Mouse (Mus musculus) c-Kit-negative CD71-positive TER-119-positive erythroid progenitor cells, embryonic 14.5 days (primary cell): Measurements from ENCODE around the gene Gjd2.

ENCODE experiments used
- DNase-seq: peaks from one replicate; pipeline ENCODE4 v3.0.0-alpha.2; 2013; ENCODE audit warnings: low read depth, low spot score

The Gjd2 gene

DNA sequence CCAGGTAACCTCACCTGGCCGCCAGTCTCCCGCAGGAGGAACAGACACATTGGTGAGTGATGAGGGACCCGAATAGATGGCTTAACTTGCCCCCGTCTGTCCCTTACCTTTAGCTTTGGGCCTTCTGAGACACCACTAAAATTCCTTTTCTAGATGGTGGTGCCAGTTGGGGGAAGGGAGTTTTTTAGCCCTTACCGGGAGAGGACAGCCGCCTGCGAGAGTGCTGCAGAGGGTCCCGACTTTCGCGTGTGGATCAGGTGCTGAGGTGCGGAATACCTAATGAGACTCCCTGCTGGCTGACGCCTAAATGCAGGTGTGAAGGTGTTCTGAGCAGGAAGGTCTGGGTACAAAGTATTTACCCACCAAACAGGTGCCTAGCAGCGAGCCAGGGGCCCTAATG is 427 bp upstream of the Gjd2 start:
- DNase-seq: no peak

DNA sequence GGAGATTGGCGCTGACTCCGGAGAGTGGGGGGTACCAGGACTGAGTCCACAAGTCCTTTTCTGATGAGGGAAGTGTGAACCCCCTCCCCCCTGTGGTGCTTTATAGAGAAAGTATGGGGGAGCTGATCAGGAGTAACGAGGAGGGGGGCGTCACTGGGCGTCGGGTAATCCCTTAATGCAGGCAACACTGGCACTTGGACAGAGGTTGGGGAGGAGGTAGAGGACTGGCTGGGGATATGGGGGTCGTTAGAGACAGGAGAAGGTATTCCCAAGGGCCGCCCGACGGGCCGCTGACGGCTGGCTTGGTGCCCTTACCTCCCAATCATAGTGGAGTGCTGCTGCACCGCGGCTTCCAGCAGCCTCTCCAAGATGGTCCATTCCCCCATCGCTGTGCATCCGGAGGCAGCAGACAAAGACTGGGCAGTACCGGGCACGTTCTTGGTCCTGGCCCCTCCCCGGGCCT is 639 bp downstream of the Gjd2 start:
- DNase-seq: no peak

DNA sequence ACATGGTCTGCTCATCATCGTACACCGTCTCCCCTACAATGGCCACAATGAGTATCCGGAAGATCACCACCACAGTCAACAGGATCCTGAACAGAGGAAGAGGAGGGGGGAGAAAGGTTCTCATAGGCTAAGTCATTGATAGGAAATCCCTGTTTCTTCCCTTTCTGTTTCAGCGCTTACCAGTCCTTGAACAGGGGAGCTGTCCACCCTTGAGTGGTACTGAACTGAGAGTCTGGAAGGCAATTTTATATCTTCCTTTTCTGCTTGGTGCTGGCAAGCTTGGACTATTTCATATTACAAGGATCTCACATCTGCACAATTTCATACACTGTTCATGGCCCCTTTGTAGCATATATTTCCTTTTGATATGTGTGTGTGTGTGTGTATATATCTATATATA is 1.6 kb downstream of the Gjd2 start:
- no peak for DNase-seq

DNA sequence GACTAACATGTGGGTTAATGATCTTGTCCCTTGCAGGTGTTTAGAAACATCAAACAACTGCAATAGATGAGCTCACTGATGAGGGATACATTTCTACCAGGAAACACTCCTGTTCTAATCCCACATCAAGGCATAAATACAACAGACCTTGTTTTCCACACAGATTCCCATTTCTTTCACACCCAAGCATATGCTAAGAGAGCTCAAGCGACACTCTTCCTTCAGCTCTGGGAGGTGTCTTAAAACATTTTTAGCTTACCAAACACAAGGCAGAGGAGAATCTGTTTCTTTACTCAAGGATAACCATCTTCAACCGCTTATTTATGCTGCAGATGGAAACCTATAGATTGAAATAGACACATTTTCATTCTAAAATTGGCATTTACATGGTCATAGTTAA is 5.1 kb downstream of the Gjd2 start:
- no peak for DNase-seq

DNA sequence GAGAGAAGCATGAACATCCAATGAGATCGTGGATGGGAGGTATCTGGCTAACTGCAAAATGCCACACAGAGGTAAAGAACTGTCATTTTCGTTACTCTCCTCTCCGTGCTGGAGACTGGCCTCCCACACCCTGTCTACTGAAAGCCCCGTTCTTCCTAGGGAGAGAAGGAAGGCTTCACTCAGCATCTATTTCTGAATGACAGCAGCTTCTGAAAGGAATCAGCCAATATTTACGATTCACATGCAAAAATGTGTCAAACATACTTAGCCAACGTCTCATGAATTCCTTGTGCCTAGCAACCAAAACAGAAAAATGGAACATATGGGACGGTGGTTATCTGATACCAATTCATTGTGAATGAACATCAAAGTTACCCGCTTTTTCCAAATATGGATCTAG is 15.9 kb downstream of the Gjd2 start:
- DNase-seq: no peak

DNA sequence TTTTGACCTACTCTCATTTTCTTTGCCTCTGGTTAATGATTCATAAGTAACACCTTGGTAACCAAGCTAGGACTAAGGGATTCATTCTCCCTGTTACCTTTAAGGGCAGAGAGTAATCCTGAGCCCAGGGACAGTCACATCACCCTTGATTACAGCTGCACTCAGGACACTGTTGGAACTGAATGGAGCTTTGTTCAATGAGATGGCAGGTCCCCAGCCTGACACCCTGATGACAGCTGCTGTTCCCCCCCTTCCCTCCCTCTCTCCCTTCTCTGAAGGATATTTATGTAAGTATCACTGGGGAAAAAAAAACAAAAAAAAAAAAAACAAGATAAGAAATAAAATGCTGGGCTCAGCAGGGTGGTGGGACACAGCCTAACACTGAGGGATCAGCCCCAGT is 16.5 kb downstream of the Gjd2 start:
- no peak for DNase-seq

DNA sequence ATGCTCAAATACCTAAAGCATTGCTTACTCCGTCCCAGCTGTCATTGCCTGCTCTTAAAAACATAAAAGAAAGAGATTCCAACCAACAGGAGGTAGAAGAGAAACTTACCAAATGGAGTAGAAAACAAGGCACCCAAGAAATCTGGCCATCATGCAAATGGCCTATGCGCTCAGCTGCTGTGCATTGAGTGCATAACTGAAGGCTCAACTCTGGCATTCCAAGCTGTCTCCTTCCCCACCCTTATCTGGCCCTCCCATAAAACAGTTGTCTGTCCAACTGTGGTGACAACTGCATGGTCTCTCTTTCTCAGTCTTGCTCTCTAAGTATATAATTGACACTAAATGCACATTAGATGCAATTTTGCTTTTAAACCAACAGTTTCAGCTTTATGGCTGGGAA is 28.5 kb downstream of the Gjd2 start:
- DNase-seq: no peak

DNA sequence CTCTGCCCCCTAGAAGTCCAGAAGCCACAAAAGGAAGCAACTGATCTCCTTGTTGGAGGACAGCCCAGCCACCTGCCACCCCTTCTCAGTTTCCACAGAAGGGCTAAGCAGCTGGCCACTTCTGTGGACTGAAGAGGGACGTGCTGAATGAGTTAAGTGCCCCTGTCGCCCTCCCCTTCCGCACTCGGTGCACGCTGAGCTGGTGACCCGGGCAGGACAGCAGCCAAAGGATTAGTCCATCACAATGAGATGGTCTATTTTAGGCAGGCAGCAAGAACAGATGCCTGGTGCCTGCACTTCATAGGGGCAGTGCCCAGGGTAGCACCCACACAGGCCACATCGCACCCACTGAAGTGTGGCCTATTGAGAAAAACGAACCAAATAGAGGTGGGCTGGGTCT is 32.8 kb downstream of the Gjd2 start:
- DNase-seq: no peak

DNA sequence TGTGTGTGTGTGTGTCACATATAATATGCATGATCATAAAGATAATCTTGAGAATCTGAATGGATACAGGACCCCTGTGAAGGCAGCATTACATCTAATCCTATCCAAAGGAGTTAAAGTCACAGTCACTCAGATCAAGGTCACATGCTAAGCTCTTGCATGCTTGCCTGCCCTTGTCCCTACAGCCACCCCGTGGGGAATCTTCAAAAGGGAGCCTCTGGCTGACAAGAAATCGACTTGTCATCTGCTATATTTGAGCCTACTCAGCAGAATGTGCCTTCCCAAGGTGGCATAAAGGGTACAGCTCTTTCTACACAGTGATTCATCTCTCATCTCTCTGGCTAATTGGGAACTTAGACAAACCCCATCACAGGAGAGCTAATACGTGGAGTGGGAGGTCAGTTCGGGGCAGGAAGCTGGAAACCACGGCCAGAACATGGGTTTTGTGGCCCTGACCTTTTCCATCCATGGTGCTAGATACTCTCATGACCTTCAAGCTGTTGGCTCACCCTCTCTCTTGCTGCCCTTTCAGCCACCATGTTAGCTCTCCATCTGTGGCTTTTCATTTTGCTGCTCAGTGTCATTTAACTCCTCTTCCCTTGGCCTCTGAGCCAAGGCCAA is 35.2 kb downstream of the Gjd2 start:
- DNase-seq: no peak

DNA sequence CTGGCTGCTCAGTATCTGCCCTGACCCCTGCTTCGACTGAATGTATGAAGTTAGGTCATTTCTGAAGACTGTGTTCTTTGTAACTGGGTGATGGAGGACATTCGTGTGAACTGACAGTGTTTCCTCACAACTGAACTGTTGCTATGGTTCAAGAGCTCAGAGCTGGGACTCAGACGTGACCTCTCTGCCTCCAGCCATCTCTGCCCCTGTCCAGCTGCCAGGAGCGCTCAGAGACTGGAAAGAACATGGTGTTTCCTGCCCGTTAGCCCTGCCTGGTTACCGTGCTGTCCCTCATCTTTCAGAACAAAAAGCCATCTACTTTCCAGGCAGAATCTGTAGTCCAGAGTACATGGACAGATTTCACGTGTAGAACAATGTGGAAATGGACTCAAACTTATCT is 39.5 kb downstream of the Gjd2 start:
- no peak for DNase-seq

DNA sequence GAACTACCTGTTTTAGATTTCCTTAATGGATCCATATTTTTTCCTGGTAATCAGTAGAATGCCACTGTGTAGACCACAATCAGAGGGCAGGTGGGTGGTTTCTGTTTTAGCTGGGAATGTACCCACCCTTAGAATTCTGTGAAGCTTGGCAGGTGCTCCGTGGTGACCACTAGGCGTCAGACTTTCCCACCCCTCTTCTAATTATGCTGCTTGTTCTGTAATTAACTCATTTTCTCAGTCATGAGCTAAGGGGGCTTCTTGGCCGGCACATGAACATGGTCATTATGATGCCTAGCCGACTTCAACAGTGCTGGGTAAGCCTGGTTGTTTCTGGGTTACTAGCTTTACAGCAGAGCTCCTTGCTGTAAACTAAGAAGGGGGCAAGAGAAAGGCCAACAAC is 47.0 kb downstream of the Gjd2 start:
- DNase-seq: no peak
